Mouse (Mus musculus): ENCODE measurements around the gene Vars. TPM values are rescaled to one million over a fixed set of nuclear protein-coding genes. Genes with fewer than 3 reads are reported as not detected.
"Not testable (repeated sequence)": the region's sequence is repeated elsewhere in the genome, so short reads cannot be mapped to it uniquely, and the experiment has no call there.

Gene Vars
- polyA plus RNA-seq, 1 experiment from 2014 or later: 171 TPM

GRCm38 (mm10) chr17:34996411-34997141, 4.2 kb upstream of the Vars start:
- Histone ChIP-seq H3K4me2 (peak overlapping the region; percentile 8; the same call in 1 of the 2 replicates), H3K27me3 (no peaks in the 10 kb centered on the region), H3K4me3 (replicated peaks) (no peak overlapping the region), H3K36me3 (peaks cover 40% of the 10 kb centered on the region), H3K9me3 (no peaks in the 10 kb centered on the region), H3K4me1 (replicated peaks) (peaks cover 23% of the 10 kb centered on the region), H3K27ac (no peak overlapping the region), H3K9ac (replicated peaks) (no peak overlapping the region)
- 92% methylated on average over 13 of the region's 14 CpGs for WGBS
- no peak for ATAC-seq (ENCODE audit: insufficient number of reproducible peaks, insufficient read depth, low FRiP score, low TSS enrichment, low read depth)

- H3K4me3 ChIP-seq (replicated peaks): no peak overlapping the region
- H3K36me3 ChIP-seq: peaks cover 40% of the 10 kb centered on the region
- WGBS: 97% methylated on average over 5 of the region's 5 CpGs
- H3K27ac ChIP-seq: no peak overlapping the region
- no peaks in the 10 kb centered on the region for H3K9me3 ChIP-seq
- 0 out of 2 replicates have a peak overlapping the region, but pooled peaks have one; percentile 8 for H3K4me2 ChIP-seq
- H3K4me1 ChIP-seq (replicated peaks): peaks cover 25% of the 10 kb centered on the region
- no peak overlapping the region for H3K9ac ChIP-seq (replicated peaks)
- H3K27me3 ChIP-seq: no peaks in the 10 kb centered on the region
- no peak for ATAC-seq (ENCODE audit: insufficient number of reproducible peaks, insufficient read depth, low FRiP score, low TSS enrichment, low read depth)
These were observed 3.7 kb upstream of the Vars start for GRCm38 (mm10) chr17:34997142-34997483.

- H3K4me2 ChIP-seq: peak overlapping the region; percentile 97
- peaks cover 40% of the 10 kb centered on the region for H3K4me1 ChIP-seq (replicated peaks)
These were observed 2.0 kb upstream of the Vars start for GRCm38 (mm10) chr17:34998526-34999430.

GRCm38 (mm10) chr17:34999871-35000716, 693 bp upstream of the Vars start:
- Histone ChIP-seq H3K27ac (peak overlapping the region; percentile 98), H3K9ac (replicated peaks) (peak overlapping the region; percentile 95), H3K4me3 (replicated peaks) (peak overlapping the region; percentile 87), H3K36me3 (peaks cover 46% of the 10 kb centered on the region), H3K4me1 (replicated peaks) (peaks cover 40% of the 10 kb centered on the region), H3K4me2 (peak overlapping the region; percentile 97)
- ATAC-seq (ENCODE audit: insufficient number of reproducible peaks, insufficient read depth, low FRiP score, low TSS enrichment, low read depth); H3K27me3 ChIP-seq; H3K9me3 ChIP-seq: not testable (repeated sequence)
- 26% methylated on average over 30 of the region's 32 CpGs for WGBS

More at GRCm38 (mm10) chr17:34998526-34999430, 2.0 kb upstream of the Vars start:
- ATAC-seq (ENCODE audit: insufficient number of reproducible peaks, insufficient read depth, low FRiP score, low TSS enrichment, low read depth): no peak
- Histone ChIP-seq H3K27ac (no peak overlapping the region), H3K27me3 (no peaks in the 10 kb centered on the region), H3K9me3 (no peaks in the 10 kb centered on the region), H3K36me3 (peaks cover 36% of the 10 kb centered on the region), H3K9ac (replicated peaks) (0 out of 2 replicates have a peak overlapping the region, but pooled peaks have one; percentile 8), H3K4me3 (replicated peaks) (peak overlapping the region; percentile 87)
- 93% methylated on average over 15 of the region's 15 CpGs for WGBS

- Histone ChIP-seq H3K27me3 (no peaks in the 10 kb centered on the region), H3K4me2 (peak overlapping the region; percentile 97), H3K4me3 (replicated peaks) (peak overlapping the region; percentile 87), H3K4me1 (replicated peaks) (peaks cover 38% of the 10 kb centered on the region), H3K27ac (peak overlapping the region; percentile 98), H3K9ac (replicated peaks) (peak overlapping the region; percentile 95), H3K36me3 (peaks cover 51% of the 10 kb centered on the region), H3K9me3 (no peaks in the 10 kb centered on the region)
- ATAC-seq (ENCODE audit: insufficient number of reproducible peaks, insufficient read depth, low FRiP score, low TSS enrichment, low read depth): peak; percentile 18; the same call in 1 of the 2 replicates
- under 1% methylated on average over 35 of the region's 35 CpGs for WGBS
These were observed 815 bp downstream of the Vars start for GRCm38 (mm10) chr17:35001452-35002152.

GRCm38 (mm10) chr17:35002153-35002865, 1.5 kb downstream of the Vars start:
- peaks cover 52% of the 10 kb centered on the region for H3K36me3 ChIP-seq
- WGBS: 11% methylated on average over 12 of the region's 12 CpGs
- peaks cover 35% of the 10 kb centered on the region for H3K4me1 ChIP-seq (replicated peaks)

GRCm38 (mm10) chr17:35003022-35003838, 2.4 kb downstream of the Vars start:
- no peaks in the 10 kb centered on the region for H3K27me3 ChIP-seq
- H3K27ac ChIP-seq: no peak overlapping the region; the same call in 1 of the 2 replicates
- no peak for ATAC-seq (ENCODE audit: insufficient number of reproducible peaks, insufficient read depth, low FRiP score, low TSS enrichment, low read depth)
- peak overlapping the region; percentile 95 for H3K9ac ChIP-seq (replicated peaks)
- peak overlapping the region; percentile 87; the same call in 1 of the 2 replicates for H3K4me3 ChIP-seq (replicated peaks)
- H3K36me3 ChIP-seq: peaks cover 52% of the 10 kb centered on the region
- H3K9me3 ChIP-seq: no peaks in the 10 kb centered on the region
- H3K4me1 ChIP-seq (replicated peaks): peaks cover 35% of the 10 kb centered on the region
- peak overlapping the region; percentile 97 for H3K4me2 ChIP-seq
- 63% methylated on average over 9 of the region's 9 CpGs for WGBS

More at GRCm38 (mm10) chr17:35002153-35002865, 1.5 kb downstream of the Vars start:
- Histone ChIP-seq H3K4me3 (replicated peaks) (peak overlapping the region; percentile 87), H3K27ac (peak overlapping the region; percentile 98), H3K9ac (replicated peaks) (peak overlapping the region; percentile 95), H3K4me2 (peak overlapping the region; percentile 97), H3K27me3 (no peaks in the 10 kb centered on the region), H3K9me3 (no peaks in the 10 kb centered on the region)
- no peak for ATAC-seq (ENCODE audit: insufficient number of reproducible peaks, insufficient read depth, low FRiP score, low TSS enrichment, low read depth)

- H3K4me1 ChIP-seq (replicated peaks): peaks cover 26% of the 10 kb centered on the region
- H3K9me3 ChIP-seq: no peaks in the 10 kb centered on the region
- peaks cover 53% of the 10 kb centered on the region for H3K36me3 ChIP-seq
- ATAC-seq (ENCODE audit: insufficient number of reproducible peaks, insufficient read depth, low FRiP score, low TSS enrichment, low read depth): no peak
- H3K9ac ChIP-seq (replicated peaks): no peak overlapping the region
- WGBS: 94% methylated on average over 17 of the region's 17 CpGs
- no peak overlapping the region for H3K4me2 ChIP-seq
- no peak overlapping the region for H3K4me3 ChIP-seq (replicated peaks)
- no peaks in the 10 kb centered on the region for H3K27me3 ChIP-seq
- H3K27ac ChIP-seq: no peak overlapping the region
These were observed 3.4 kb downstream of the Vars start for GRCm38 (mm10) chr17:35004075-35004717.

- H3K9ac ChIP-seq (replicated peaks): no peak overlapping the region
- H3K9me3 ChIP-seq: no peaks in the 10 kb centered on the region
- no peak overlapping the region for H3K4me2 ChIP-seq
- no peak for ATAC-seq (ENCODE audit: insufficient number of reproducible peaks, insufficient read depth, low FRiP score, low TSS enrichment, low read depth)
- H3K36me3 ChIP-seq: peaks cover 63% of the 10 kb centered on the region
- no peak overlapping the region for H3K27ac ChIP-seq
- H3K27me3 ChIP-seq: no peaks in the 10 kb centered on the region
- 92% methylated on average over 10 of the region's 10 CpGs for WGBS
- no peak overlapping the region for H3K4me3 ChIP-seq (replicated peaks)
- H3K4me1 ChIP-seq (replicated peaks): peaks cover 17% of the 10 kb centered on the region
These were observed 4.4 kb downstream of the Vars start for GRCm38 (mm10) chr17:35005158-35005557.

Measured in limb, embryonic 12.5 days (tissue).